Mouse (Mus musculus) hindbrain, embryonic 15.5 days (tissue): ENCODE results near the gene Crip2. TPM values are rescaled to one million over a fixed set of nuclear protein-coding genes. Genes with fewer than 3 reads are reported as not detected.

ENCODE experiments used
- ATAC-seq: fragments of 200-750 bp; cut with Nextera tagmentation; 2 replicates; pipeline ENCODE4 v1.8.0; 2017; ENCODE audit warnings: low read depth, moderate number of reproducible peaks, moderate TSS enrichment; ENCODE audit not compliant: low FRiP score
- H3K27ac ChIP-seq: fragments of 300-500 bp; sonication (generic); replicated peaks from 2 replicates; pipeline ENCODE4 v1.5.1; 2015; ENCODE audit warnings: mild to moderate bottlenecking, inconsistent platforms
- H3K27me3 ChIP-seq: fragments of 300-500 bp; sonication (generic); 2 replicates; pipeline ENCODE4 v1.6.1; 2015; ENCODE audit warnings: control low read depth, inconsistent platforms
- H3K36me3 ChIP-seq: fragments of 300-500 bp; sonication (generic); 2 replicates; pipeline ENCODE4 v1.6.1; 2015; ENCODE audit warnings: control low read depth, inconsistent platforms
- H3K4me1 ChIP-seq: fragments of 300-500 bp; sonication (generic); replicated peaks from 2 replicates; pipeline ENCODE4 v1.6.1; 2015; ENCODE audit warnings: control low read depth, inconsistent platforms
- H3K4me2 ChIP-seq: fragments of 300-500 bp; sonication (generic); 2 replicates; pipeline ENCODE4 v1.6.1; 2015; ENCODE audit warnings: moderate library complexity, mild to moderate bottlenecking, inconsistent platforms
- H3K4me3 ChIP-seq: fragments of 300-500 bp; sonication (generic); 2 replicates; pipeline ENCODE4 v1.5.1; 2015; ENCODE audit warnings: mild to moderate bottlenecking, inconsistent platforms
- H3K9ac ChIP-seq: fragments of 300-500 bp; sonication (generic); 2 replicates; pipeline ENCODE4 v1.6.1; 2015; ENCODE audit warnings: inconsistent platforms
- H3K9me3 ChIP-seq: fragments of 300-500 bp; sonication (generic); 2 replicates; pipeline ENCODE4 v1.6.1; 2016; ENCODE audit warnings: control low read depth, inconsistent platforms
- WGBS: fragments of 180-500 bp; shearing (Covaris S2); methylation state at CpG from one replicate; pipeline ENCODE4 v1.1.7; 2015; 5-methylcytosine and 5-hydroxymethylcytosine counted together
- polyA plus RNA-seq: library from polyadenylated mRNA; unstranded; fragments of >200 nt; fragmentation: Nextera tagmentation; extraction: Ambion mirVana; gene quantifications from 2 replicates; pipeline ENCODE4 v1.2.1, GENCODE M21; 2015

Gene Crip2
- polyA plus RNA-seq, 1 experiment from 2014 or later, result 336 TPM

- 82% methylated on average over 5 of the region's 5 CpGs for WGBS
Measured at GRCm38 (mm10) chr12:113133861-113134403, 6.1 kb upstream of the Crip2 start.

GRCm38 (mm10) chr12:113134502-113134901, 5.5 kb upstream of the Crip2 start:
- Histone ChIP-seq H3K36me3 (peaks cover 82% of the 10 kb centered on the region), H3K4me2 (no peak overlapping the region), H3K27ac (no peak overlapping the region), H3K4me3 (no peak overlapping the region), H3K4me1 (peaks cover 12% of the 10 kb centered on the region), H3K9ac (no peak overlapping the region), H3K27me3 (no peaks in the 10 kb centered on the region), H3K9me3 (no peaks in the 10 kb centered on the region)
- ATAC-seq, result no peak
- WGBS, result 95% methylated on average over 4 of the region's 4 CpGs

More at GRCm38 (mm10) chr12:113133861-113134403, 6.1 kb upstream of the Crip2 start:
- Histone ChIP-seq H3K27me3 (no peaks in the 10 kb centered on the region), H3K36me3 (peaks cover 88% of the 10 kb centered on the region), H3K4me1 (peaks cover 6% of the 10 kb centered on the region), H3K4me2 (no peak overlapping the region), H3K9me3 (no peaks in the 10 kb centered on the region), H3K9ac (no peak overlapping the region), H3K4me3 (no peak overlapping the region), H3K27ac (no peak overlapping the region)
- ATAC-seq, result no peak

GRCm38 (mm10) chr12:113135401-113135800, 4.6 kb upstream of the Crip2 start:
- Histone ChIP-seq H3K27me3 (no peaks in the 10 kb centered on the region), H3K4me1 (peaks cover 15% of the 10 kb centered on the region), H3K4me2 (no peak overlapping the region), H3K9me3 (no peaks in the 10 kb centered on the region), H3K4me3 (no peak overlapping the region), H3K27ac (no peak overlapping the region), H3K36me3 (peaks cover 73% of the 10 kb centered on the region), H3K9ac (no peak overlapping the region)
- ATAC-seq, result no peak
- WGBS, result 95% methylated on average over 7 of the region's 7 CpGs

DNA sequence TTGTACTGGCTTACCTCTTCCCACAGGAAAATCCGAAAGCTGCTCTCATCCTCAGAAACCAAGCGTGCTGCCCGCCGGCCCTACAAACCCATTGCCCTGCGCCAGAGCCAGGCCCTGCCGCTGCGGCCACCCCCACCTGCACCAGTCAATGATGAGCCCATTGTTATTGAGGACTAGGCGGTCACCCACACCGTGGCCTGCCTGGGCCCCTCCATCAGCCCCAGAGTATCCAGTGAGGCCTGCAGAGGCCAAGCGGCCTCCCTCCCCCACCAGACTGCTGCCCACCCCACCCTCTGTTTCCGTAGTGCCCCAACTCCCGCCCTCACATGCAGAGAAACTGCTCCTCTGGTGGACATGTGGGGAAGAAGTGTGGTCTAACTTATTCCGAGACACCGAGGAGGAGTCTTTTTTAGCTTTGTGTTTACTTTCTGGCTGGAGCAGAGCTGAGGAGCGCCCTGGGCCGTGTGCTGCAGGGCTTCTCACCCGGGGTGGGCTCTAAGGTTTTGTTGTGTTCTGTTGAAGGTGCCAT, 3.5 kb upstream of the Crip2 start:
- ATAC-seq, result no peak
- H3K27me3 ChIP-seq, result no peaks in the 10 kb centered on the region
- H3K36me3 ChIP-seq, result peaks cover 64% of the 10 kb centered on the region
- no peak overlapping the region for H3K4me2 ChIP-seq
- H3K4me1 ChIP-seq, result peaks cover 26% of the 10 kb centered on the region
- H3K4me3 ChIP-seq, result no peak overlapping the region
- 74% methylated on average over 17 of the region's 17 CpGs for WGBS
- H3K9ac ChIP-seq, result no peak overlapping the region
- H3K9me3 ChIP-seq, result no peaks in the 10 kb centered on the region
- H3K27ac ChIP-seq, result no peak overlapping the region

DNA sequence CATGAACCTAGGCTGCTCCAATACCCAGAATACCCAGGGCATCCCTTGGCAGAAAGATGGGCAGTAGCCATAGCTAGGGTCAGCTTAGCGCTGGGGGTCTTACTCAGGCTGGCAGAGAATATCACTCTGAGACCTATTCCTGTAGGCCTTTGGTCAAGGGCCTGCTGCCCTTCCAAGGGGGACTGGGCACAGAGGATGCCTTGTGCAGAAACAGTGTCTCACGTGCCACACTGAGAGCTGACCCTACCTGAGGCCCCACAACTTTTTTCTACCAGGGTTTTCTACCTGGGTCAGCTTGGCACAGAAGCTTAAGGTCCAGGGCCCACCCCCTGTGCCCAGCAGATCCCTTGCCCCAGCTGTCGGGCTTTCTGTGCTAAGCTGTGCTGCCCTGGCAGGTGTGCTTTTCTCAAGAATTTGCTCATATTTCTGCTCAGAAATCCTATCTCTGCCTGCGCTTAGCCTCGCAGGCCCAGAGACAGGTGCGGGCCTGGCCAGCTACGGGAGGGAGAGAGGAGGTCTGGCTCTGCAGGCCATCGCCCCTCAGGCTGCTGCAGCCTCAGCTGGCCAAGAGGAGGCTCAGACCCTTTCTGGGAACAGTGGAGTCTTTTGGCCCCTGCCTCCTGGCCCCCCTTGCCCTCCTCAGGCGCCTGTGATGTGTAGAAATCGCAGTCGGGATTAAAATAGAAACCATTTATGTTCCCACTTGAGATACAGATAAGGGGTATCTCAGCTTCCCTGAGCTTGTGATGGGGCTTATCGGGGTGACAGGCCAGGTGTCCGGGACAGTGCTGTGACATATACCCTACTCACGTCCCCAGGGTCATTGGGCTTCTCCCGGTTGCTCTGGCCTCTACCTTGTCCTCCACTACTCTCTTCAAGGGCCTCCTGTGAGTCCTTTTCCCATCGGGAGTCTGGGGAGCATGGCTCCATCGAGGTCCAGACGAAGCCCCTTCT, 2.5 kb upstream of the Crip2 start:
- Histone ChIP-seq H3K36me3 (peaks cover 54% of the 10 kb centered on the region), H3K4me3 (no peak overlapping the region), H3K27ac (no peak overlapping the region), H3K9me3 (no peaks in the 10 kb centered on the region), H3K9ac (no peak overlapping the region), H3K27me3 (no peaks in the 10 kb centered on the region), H3K4me2 (no peak overlapping the region), H3K4me1 (peaks cover 36% of the 10 kb centered on the region)
- ATAC-seq, result no peak
- WGBS, result 88% methylated on average over 18 of the region's 18 CpGs

- Histone ChIP-seq H3K9ac (no peak overlapping the region), H3K4me1 (peaks cover 44% of the 10 kb centered on the region), H3K27ac (no peak overlapping the region; the same call in 1 of the 2 replicates), H3K27me3 (no peaks in the 10 kb centered on the region), H3K4me2 (no peak overlapping the region), H3K9me3 (no peaks in the 10 kb centered on the region), H3K36me3 (peaks cover 47% of the 10 kb centered on the region), H3K4me3 (no peak overlapping the region)
- ATAC-seq, result no peak
- WGBS, result 77% methylated on average over 6 of the region's 6 CpGs
Measured at GRCm38 (mm10) chr12:113138291-113138690, 1.7 kb upstream of the Crip2 start.

- H3K9ac ChIP-seq, result peak overlapping the region; percentile 81; the same call in 1 of the 2 replicates
- whole genome bisulfite sequencing, result 30% methylated on average over 11 of the region's 11 CpGs
- peaks cover 42% of the 10 kb centered on the region for H3K36me3 ChIP-seq
- H3K4me2 ChIP-seq, result peak overlapping the region; percentile 58
- no peaks in the 10 kb centered on the region for H3K27me3 ChIP-seq
- peak overlapping the region; percentile 73 for H3K4me3 ChIP-seq
- no peaks in the 10 kb centered on the region for H3K9me3 ChIP-seq
- ATAC-seq, result peak; percentile 0; the same call in 1 of the 2 replicates
- peak overlapping the region; percentile 77 for H3K27ac ChIP-seq
- peaks cover 48% of the 10 kb centered on the region for H3K4me1 ChIP-seq
Measured at GRCm38 (mm10) chr12:113138901-113139864, 853 bp upstream of the Crip2 start.

DNA sequence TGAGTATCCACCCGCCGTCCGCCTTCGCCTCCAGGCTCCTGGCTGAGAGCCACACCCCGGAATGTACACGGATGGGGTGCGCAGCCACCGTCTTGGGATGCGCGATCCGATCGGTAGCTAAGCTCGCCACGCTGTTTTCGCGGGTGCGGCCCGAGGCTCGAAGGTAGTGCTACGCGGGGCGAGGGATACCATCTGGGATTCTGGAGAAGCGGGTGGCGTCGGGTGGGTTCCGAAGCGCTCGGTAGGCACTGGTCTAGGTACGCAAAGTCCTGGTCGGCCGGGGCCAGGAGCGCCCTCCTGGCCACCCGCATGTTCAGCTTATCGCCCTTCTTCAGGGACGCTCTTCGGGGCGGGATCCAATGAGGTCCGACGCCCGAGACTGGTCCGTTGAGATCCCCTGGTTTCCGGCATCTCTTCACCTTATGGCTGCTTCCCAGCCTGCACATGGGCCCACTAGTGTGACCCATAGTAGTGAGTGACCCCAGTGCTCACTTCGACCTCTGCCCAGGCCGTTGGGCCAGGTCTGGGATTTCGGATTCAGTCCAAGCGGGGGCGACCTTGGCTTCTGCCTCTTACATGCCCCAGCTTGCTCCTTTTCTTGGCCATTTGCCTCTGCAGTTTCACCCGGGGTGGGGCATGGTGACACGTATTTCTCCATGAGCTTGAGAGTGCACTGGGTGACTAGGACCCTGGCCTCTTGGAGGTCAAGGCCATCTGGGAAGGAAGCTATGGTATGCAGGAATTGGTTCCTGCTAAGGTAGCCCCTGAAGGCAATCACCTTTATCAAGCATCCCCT, 778 bp downstream of the Crip2 start:
- Histone ChIP-seq H3K36me3 (peaks cover 36% of the 10 kb centered on the region), H3K4me1 (peaks cover 48% of the 10 kb centered on the region), H3K27me3 (no peaks in the 10 kb centered on the region), H3K27ac (peak overlapping the region; percentile 77), H3K4me3 (peak overlapping the region; percentile 73), H3K9ac (peak overlapping the region; percentile 81), H3K9me3 (no peaks in the 10 kb centered on the region), H3K4me2 (peak overlapping the region; percentile 58)
- ATAC-seq, result no peak; the same call in none of the 2 replicates
- WGBS, result 2% methylated on average over 49 of the region's 49 CpGs

DNA sequence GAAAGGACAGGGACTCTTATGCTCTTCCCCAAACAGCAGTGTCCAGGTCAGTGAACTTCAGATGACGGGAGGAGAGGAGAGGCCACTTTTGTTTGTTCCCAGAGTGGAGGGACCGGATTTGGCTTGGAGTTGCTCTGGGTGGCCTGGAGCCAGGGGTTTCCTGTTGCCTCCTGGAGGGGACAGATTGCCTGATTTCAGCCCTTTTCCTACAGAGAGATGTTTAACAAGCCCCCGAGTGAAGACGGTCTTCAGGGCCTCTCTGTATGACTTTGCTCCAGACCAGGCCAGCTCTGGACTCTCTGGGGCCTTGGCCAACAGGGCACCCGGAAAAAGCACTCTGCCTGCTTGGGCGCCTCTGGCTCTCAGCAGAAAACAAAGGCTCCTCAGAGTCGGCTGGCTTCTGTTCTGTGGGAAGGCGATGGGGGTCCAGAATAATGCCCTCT, 1.5 kb downstream of the Crip2 start:
- peaks cover 29% of the 10 kb centered on the region for H3K36me3 ChIP-seq
- H3K9ac ChIP-seq, result peak overlapping the region; percentile 81
- 24% methylated on average over 8 of the region's 8 CpGs for WGBS
- ATAC-seq, result no peak
- peak overlapping the region; percentile 73 for H3K4me3 ChIP-seq
- peak overlapping the region; percentile 77 for H3K27ac ChIP-seq
- H3K9me3 ChIP-seq, result no peaks in the 10 kb centered on the region
- no peaks in the 10 kb centered on the region for H3K27me3 ChIP-seq
- peak overlapping the region; percentile 58 for H3K4me2 ChIP-seq
- peaks cover 53% of the 10 kb centered on the region for H3K4me1 ChIP-seq

DNA sequence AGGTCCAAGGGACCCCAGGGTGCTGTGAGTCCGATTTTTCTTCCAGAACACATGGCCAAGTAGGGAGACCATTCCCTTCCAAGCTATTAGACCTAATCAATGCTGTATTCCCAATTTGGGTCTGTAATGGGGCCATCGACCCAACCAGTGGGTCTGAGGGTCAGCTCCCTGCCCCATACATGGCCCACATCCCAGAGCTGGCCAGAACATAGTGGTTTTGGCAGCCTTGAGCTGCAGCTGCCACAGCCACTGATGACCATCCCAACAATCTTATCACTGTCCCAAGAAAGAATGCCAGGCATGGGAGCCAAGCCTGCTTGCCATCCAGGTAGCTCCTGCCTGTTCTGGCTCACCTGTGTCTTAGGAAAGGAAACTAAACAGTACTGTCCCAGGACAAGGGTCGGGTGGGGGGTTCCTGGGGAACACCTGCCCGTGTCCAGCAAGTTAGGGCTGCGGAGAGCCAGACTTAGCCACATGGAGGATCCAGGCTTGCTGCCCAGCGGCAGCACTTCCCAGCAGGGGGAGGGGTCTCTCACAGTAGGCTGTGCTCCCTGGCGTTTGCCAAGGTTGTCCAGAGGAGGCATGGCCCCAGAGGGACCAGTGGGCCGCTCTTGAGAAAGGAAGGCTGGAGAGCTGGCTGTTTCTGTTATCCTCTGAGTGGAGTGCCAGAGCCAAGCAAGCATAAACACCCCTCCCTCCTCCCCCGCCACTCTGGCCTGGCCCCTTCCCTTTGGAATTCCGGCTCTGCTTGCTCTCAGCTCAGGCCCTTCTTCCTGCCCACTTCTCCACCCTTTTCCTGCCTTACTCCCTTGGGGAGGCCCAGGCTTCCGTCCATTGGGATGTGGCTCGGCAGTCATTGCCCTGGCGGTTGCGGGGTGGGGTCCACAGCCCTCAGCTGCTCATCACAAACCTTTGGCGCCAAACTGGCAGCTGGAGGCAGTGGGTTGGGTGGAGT, 2.3 kb downstream of the Crip2 start:
- peaks cover 56% of the 10 kb centered on the region for H3K4me1 ChIP-seq
- 0 out of 2 replicates have a peak, but pooled peaks have one; percentile 7 for ATAC-seq
- H3K4me3 ChIP-seq, result peak overlapping the region; percentile 73
- peak overlapping the region; percentile 81 for H3K9ac ChIP-seq
- H3K27me3 ChIP-seq, result no peaks in the 10 kb centered on the region
- peak overlapping the region; percentile 77 for H3K27ac ChIP-seq
- peaks cover 24% of the 10 kb centered on the region for H3K36me3 ChIP-seq
- WGBS, result 17% methylated on average over 15 of the region's 15 CpGs
- peak overlapping the region; percentile 58 for H3K4me2 ChIP-seq
- no peaks in the 10 kb centered on the region for H3K9me3 ChIP-seq
